Mouse (Mus musculus) embryonic fibroblast, embryonic 13.5 days (primary cell): Measurements from ENCODE around the gene Treml1.

Source experiments
- CTCF ChIP-seq: IDR thresholded peaks from 2 replicates; pipeline ENCODE4 v1.5.1; 2011; ENCODE audit warnings: mild to moderate bottlenecking, control low read depth, low read length, moderate library complexity, borderline replicate concordance; ENCODE audit not compliant: insufficient read depth
- POLR2A ChIP-seq: IDR thresholded peaks from 2 replicates; pipeline ENCODE4 v1.6.1; 2011; ENCODE audit warnings: low read depth, mild to moderate bottlenecking, control low read depth, low read length, moderate library complexity

DNA sequence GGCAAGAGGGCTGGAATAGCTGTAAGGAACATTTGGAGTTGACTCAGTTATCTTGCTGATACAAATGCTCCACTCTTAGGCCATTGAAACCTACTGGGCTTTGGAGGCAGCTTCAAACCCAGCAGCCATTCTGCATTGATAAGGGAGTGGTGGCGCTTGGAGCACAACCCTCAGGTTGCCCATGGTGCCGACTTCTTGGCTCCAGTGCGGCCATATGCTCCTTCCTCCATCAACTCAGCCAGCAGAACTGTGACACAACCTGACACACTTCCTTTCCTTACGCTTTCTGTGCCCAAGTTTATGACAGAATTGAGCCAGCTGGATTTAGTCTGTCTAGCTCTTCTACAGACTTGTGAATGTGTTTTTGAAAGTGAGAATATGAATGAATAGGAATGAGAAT, 47.4 kb downstream of the Treml1 start:
- no peak for TF ChIP-seq CTCF
- TF ChIP-seq POLR2A, result no peak
